Comparison of ENCODE assay signal across 8 mouse cellular contexts in the genomic region with DNA sequence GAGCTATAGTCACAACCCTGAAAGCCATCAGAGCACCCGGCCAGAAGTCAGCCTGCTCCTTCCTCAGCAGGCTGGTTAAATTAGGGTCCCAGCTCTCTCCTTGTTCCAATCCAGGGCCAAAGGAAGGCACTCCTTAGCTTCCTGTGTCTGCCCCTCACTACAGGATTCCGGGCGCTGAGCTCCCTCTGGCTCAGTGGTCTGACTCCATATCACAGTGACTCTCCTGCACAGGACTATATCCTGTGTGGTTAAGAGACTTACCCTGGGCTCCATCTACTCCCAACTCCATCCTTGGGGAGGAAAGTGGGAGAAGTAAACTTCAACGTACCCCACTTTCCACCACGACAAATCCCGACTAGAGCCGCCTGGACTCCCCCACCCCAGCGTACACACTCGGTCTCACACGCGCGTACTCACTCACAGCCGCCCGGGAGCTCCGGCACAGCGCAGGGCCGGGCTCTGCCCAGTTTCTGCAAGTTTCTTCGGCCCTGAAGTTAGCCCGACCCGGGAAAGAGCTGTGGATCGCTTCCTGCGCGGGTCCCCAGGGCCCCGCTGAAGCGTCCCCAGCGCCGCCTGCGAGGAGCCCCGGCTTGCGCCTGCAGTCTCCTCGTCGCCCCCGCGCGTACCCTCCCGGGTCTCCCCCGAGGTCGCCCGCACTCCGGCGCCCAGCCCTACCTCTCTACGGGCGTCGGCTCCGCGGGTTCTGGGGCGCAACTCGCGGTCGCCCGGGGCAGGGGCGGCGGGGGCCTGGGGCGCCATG. TPM values are rescaled to one million over a fixed set of nuclear protein-coding genes. Genes with fewer than 3 reads are reported as not detected.
DNase-seq lines count a peak whose midpoint lies in the region; ATAC-seq and TF ChIP-seq lines count a peak whose summit lies in the region.

No protein-coding gene starts in this region.

- in situ Hi-C loops in Patski (cut with MboI; ENCODE audit: low pct_unique_long_range_greater_than_20kb), result no loop called here

- WGBS in heart, embryonic 14.5 days, result 1% methylated on average over 54 of the region's 54 CpGs
- WGBS in limb, embryonic 10.5 days, result under 1% methylated on average over 54 of the region's 54 CpGs
- WGBS in midbrain, embryonic 16.5 days, result under 1% methylated on average over 51 of the region's 54 CpGs

- no peaks in the 10 kb centered on the region for H3K36me3 ChIP-seq in heart, embryonic 14.5 days (ENCODE audit: control insufficient read depth, insufficient read depth, low read length)
- peaks cover 28% of the 10 kb centered on the region for H3K36me3 ChIP-seq in limb, embryonic 10.5 days
- H3K36me3 ChIP-seq in midbrain, embryonic 16.5 days (ENCODE audit: control insufficient read depth, insufficient read depth, low read length), result peaks cover 4% of the 10 kb centered on the region; the same call in 1 of the 2 replicates

- CTCF ChIA-PET in Patski (lab: Charles Lee), result interaction anchor here (1.1 to 1.7 kb wide), 5 partner anchors 11 to 78 kb away, joined by 3 to 5 read pairs (median 5); no protein-coding TSS in a partner anchor

- POLR2A ChIA-PET in Patski (lab: Charles Lee), result interaction anchor here (0.5 to 1.3 kb wide), 8 partner anchors 16 to 155 kb away, joined by 3 to 4 read pairs (median 3); partner anchors contain the start of gene Adck2

- TF ChIP-seq CTCF in Patski (IDR thresholded peaks at IDR 0.05), result no peak

- H3K4me1 ChIP-seq in heart, embryonic 14.5 days (ENCODE audit: control insufficient read depth in 2 of 2, insufficient read depth in 2 of 2, low read length in 2 of 2), result peaks cover 19 to 32% of the 10 kb centered on the region in 2 experiments
- peaks cover 50% of the 10 kb centered on the region for H3K4me1 ChIP-seq in limb, embryonic 10.5 days
- H3K4me1 ChIP-seq in midbrain, embryonic 16.5 days (ENCODE audit: control insufficient read depth, insufficient read depth, low read length), result peaks cover 29% of the 10 kb centered on the region

- H3K27me3 ChIP-seq in Patski, result no peaks in the 10 kb centered on the region
- H3K27me3 ChIP-seq in heart, embryonic 14.5 days (ENCODE audit: control insufficient read depth, insufficient read depth, low read length), result no peaks in the 10 kb centered on the region
- no peaks in the 10 kb centered on the region for H3K27me3 ChIP-seq in limb, embryonic 10.5 days (ENCODE audit: low read depth, poor library complexity, severe bottlenecking)
- H3K27me3 ChIP-seq in midbrain, embryonic 16.5 days (ENCODE audit: control insufficient read depth, insufficient read depth, low read depth, low read length), result no peaks in the 10 kb centered on the region

- peak; percentile 48 for ATAC-seq in Patski
- ATAC-seq in heart, embryonic 14.5 days (ENCODE audit: insufficient number of reproducible peaks, insufficient read depth, low FRiP score, low read depth), result peak; percentile 59
- peak; percentile 65 for ATAC-seq in midbrain, embryonic 16.5 days

- peak; percentile 20 to 37 for DNase-seq in left cerebral cortex, postnatal 25 days (ENCODE audit: low spot score in 2 of 2)
- no peak for DNase-seq in left cerebral cortex, adult 8-10 months (ENCODE audit: low spot score in 2 of 2)
- DNase-seq in Patski (ENCODE audit: low read depth, low spot score), result no peak
- peak; percentile 74 for DNase-seq in embryo, embryonic 11 days
- DNase-seq in limb, embryonic 10.5 days (ENCODE audit: low spot score), result peak; percentile 74
- no peak for DNase-seq in c-Kit-positive CD71-positive TER-119-positive erythroid progenitor cells, embryonic 14.5 days (ENCODE audit: low spot score)

- H3K27ac ChIP-seq in heart, embryonic 14.5 days (replicated peaks in 1 of 2; ENCODE audit: control insufficient read depth in 1 of 2, insufficient read depth in 1 of 2, low read depth in 2 of 2, low read length in 2 of 2), result peak overlapping the region; percentile 81 to 86
- peak overlapping the region; percentile 99 for H3K27ac ChIP-seq in limb, embryonic 10.5 days
- peak overlapping the region; percentile 92 for H3K27ac ChIP-seq in midbrain, embryonic 16.5 days (ENCODE audit: low read length)

- peak overlapping the region; percentile 92 for H3K9ac ChIP-seq in heart, embryonic 14.5 days (ENCODE audit: low read length)
- H3K9ac ChIP-seq in midbrain, embryonic 16.5 days (ENCODE audit: low read depth, low read length), result peak overlapping the region; percentile 82

- no peaks in the 10 kb centered on the region for H3K9me3 ChIP-seq in heart, embryonic 14.5 days (ENCODE audit: control insufficient read depth, low read length)
- no peaks in the 10 kb centered on the region for H3K9me3 ChIP-seq in limb, embryonic 10.5 days (replicated peaks)
- no peaks in the 10 kb centered on the region for H3K9me3 ChIP-seq in midbrain, embryonic 16.5 days (replicated peaks; ENCODE audit: control insufficient read depth, low read length, poor library complexity, severe bottlenecking)

- H3K4me3 ChIP-seq in heart, embryonic 14.5 days (ENCODE audit: control insufficient read depth in 1 of 2, insufficient read depth in 1 of 2, low read depth in 1 of 2, low read length in 2 of 2), result peak overlapping the region; percentile 72 to 80
- peak overlapping the region; percentile 90 for H3K4me3 ChIP-seq in limb, embryonic 10.5 days
- H3K4me3 ChIP-seq in midbrain, embryonic 16.5 days (ENCODE audit: low read depth, low read length), result peak overlapping the region; percentile 63

- peak overlapping the region; percentile 75 for H3K4me2 ChIP-seq in heart, embryonic 14.5 days (ENCODE audit: low read length)
- peak overlapping the region; percentile 68 for H3K4me2 ChIP-seq in midbrain, embryonic 16.5 days (ENCODE audit: low read length)

- intact Hi-C loops in left cerebral cortex, postnatal 25 days (cut with DNase I), result loop anchor here (5.0 kb wide), 1 partner anchor 40 kb away; no protein-coding TSS in a partner anchor

RNA-seq across cellular contexts. Expression of gene Dennd2a, which starts 0.6 kb away (rescaled TPM):
- 10 to 100 TPM; 20.2 to 22.0 TPM for total RNA-seq in left cerebral cortex, postnatal 25 days (2021)
- total RNA-seq in left cerebral cortex, adult 8-10 months (2022), result 10 to 100 TPM; 22.0 to 27.0 (median 23.4) TPM
- polyA plus RNA-seq in Patski (2021), result 52.7 TPM
- 18.1 and 18.8 TPM in 2 replicates for polyA plus RNA-seq in heart, embryonic 14.5 days (2014; fragmentation: Nextera tagmentation; extraction: Ambion mirVana)
- polyA plus RNA-seq in limb, embryonic 10.5 days (2016; fragmentation: Nextera tagmentation; extraction: Ambion mirVana), result 33.9 and 40.7 TPM in 2 replicates
- polyA plus RNA-seq in midbrain, embryonic 16.5 days (2015; fragmentation: Nextera tagmentation; extraction: Ambion mirVana), result 15.6 and 17.0 TPM in 2 replicates

RNA-seq across cellular contexts. Expression of gene Adck2, which starts 16.6 kb away (rescaled TPM):
- 10 to 100 TPM; 28.1 to 31.0 TPM for total RNA-seq in left cerebral cortex, postnatal 25 days (2021)
- 10 to 100 TPM; 24.4 to 35.5 (median 31.8) TPM for total RNA-seq in left cerebral cortex, adult 8-10 months (2022)
- 19.6 TPM for polyA plus RNA-seq in Patski (2021)
- polyA plus RNA-seq in heart, embryonic 14.5 days (2014; fragmentation: Nextera tagmentation; extraction: Ambion mirVana), result 16.1 and 19.1 TPM in 2 replicates
- 17.3 and 25.6 TPM in 2 replicates for polyA plus RNA-seq in limb, embryonic 10.5 days (2016; fragmentation: Nextera tagmentation; extraction: Ambion mirVana)
- polyA plus RNA-seq in midbrain, embryonic 16.5 days (2015; fragmentation: Nextera tagmentation; extraction: Ambion mirVana), result 47.2 and 50.3 TPM in 2 replicates

RNA-seq across cellular contexts. Expression of gene Gm42420, which starts 28.5 kb away (rescaled TPM):
- under 1 TPM in 1 of 2 experiments, not detected in 1; 0.80 TPM for total RNA-seq in left cerebral cortex, postnatal 25 days (2021)
- 1 to 10 TPM in 1 of 4 experiments, not detected in 3; 1.1 TPM for total RNA-seq in left cerebral cortex, adult 8-10 months (2022)
- polyA plus RNA-seq in Patski (2021), result 2.2 TPM
- polyA plus RNA-seq in heart, embryonic 14.5 days (2014; fragmentation: Nextera tagmentation; extraction: Ambion mirVana), result 0.35 TPM in 1 of 2 replicates, not detected in the other
- polyA plus RNA-seq in limb, embryonic 10.5 days (2016; fragmentation: Nextera tagmentation; extraction: Ambion mirVana), result 0.79 and 1.7 TPM in 2 replicates
- 0.70 and 2.1 TPM in 2 replicates for polyA plus RNA-seq in midbrain, embryonic 16.5 days (2015; fragmentation: Nextera tagmentation; extraction: Ambion mirVana)

RNA-seq across cellular contexts. Expression of gene Ndufb2, which starts 35.3 kb away (rescaled TPM):
- total RNA-seq in left cerebral cortex, postnatal 25 days (2021), result 100 to 1,000 TPM; 175 to 187 TPM
- 100 to 1,000 TPM; 148 to 171 (median 155) TPM for total RNA-seq in left cerebral cortex, adult 8-10 months (2022)
- polyA plus RNA-seq in Patski (2021), result 219 TPM
- 794 and 856 TPM in 2 replicates for polyA plus RNA-seq in heart, embryonic 14.5 days (2014; fragmentation: Nextera tagmentation; extraction: Ambion mirVana)
- 290 and 296 TPM in 2 replicates for polyA plus RNA-seq in limb, embryonic 10.5 days (2016; fragmentation: Nextera tagmentation; extraction: Ambion mirVana)
- polyA plus RNA-seq in midbrain, embryonic 16.5 days (2015; fragmentation: Nextera tagmentation; extraction: Ambion mirVana), result 390 and 451 TPM in 2 replicates

Comparison
In these comparisons a context has a peak if more than half of its experiments do, and no peak if none do; other contexts are left out.
1. DNase-seq: peak in left cerebral cortex, postnatal 25 days (2 of 2), embryo, embryonic 11 days (single experiment) and limb, embryonic 10.5 days (single experiment); none in left cerebral cortex, adult 8-10 months (0 of 2), Patski (single experiment) and c-Kit-positive CD71-positive TER-119-positive erythroid progenitor cells, embryonic 14.5 days (single experiment).
2. Peak in every context shown above with its lines, with median percentiles within 50 percentile points of each other: ATAC-seq, H3K27ac ChIP-seq and H3K4me3 ChIP-seq.